Mouse (Mus musculus) adrenal gland, adult 18-20 months (tissue): ENCODE measurements at regions not wholly inside any gene's neighbourhood (a gene's known extent, or its start where the extent isn't known, plus 50 kb on each side); places are given as distances from the start of the nearest gene placed in this dataset.
A peak's percentile ranks its signal among the peaks of the same experiment; 100 is the strongest.
"Not testable (repeated sequence)": the region's sequence is repeated elsewhere in the genome, so short reads cannot be mapped to it uniquely, and the experiment has no call there.

Experiments
- DNase-seq, 2 experiments: peaks; one replicate each; pipeline ENCODE4 v3.0.0; 2021 to 2022; ENCODE audit warnings: low spot score in 2 of 2

GRCm38 (mm10) chr19:32972116-32972515 lies 214.8 kb downstream of the Pten start:
- no peak for DNase-seq

DNA sequence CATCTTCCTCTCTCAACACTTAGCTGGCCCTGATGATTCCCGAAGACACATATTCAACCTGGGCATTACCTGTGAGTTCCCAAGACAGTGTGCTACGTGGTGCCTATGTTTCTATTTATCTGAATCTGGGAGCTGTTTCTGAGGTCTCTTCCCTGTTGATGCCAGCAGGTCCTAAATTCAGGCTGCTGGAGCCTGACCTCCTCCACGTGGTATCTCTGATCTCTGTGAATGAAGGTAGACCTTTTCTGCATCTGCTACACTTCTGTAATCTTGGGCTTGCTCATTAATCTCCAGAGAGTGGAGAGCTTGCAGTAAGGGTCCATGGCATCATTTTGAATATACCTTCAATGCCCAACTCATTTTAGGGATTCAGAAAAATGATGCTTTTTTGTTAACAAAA lies 215.8 kb downstream of the Pten start:
- no peak for DNase-seq

DNA sequence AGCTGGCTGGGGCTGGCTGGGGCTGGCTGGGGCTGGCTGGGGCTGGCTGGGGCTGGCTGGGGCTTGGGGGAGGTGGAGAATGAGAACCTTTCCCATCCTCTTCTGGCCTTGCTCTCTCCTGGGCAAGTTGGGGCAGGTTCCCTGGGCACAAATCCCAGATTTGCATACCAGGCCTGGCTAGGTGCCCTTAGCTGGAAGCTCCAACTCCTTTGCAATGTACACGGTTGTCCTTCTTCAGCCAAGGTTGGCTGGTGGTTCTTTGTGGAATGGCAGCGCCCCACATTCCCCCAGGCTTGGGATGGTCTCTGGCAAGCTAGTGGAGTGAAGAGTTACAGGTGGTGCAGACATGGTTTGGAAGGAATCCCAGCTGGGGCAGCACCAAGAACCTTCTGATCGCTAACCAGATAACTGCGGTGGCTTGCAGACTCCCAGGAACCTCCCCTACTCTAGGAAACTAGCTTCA lies 217.5 kb downstream of the Pten start:
- no peak for DNase-seq

DNA sequence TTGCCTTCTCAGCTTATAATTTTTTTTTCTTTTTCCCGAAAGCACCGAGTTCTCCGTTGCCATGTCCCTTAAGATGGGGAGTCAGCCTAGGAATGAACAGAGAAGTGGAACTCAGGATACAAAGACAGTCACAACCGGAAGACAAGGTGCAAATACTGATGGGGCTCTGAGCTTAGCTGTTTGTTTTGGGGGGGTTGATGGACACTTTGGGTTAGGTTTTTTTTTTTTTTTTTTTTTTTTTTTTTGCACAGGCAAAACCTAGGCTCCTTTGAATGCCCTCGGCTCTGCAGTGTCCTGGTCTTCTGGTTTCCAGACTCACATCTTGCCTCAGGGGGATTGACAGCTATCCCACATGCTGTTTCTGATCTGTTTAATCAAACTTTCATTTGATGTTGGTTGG lies 218.0 kb downstream of the Pten start:
- no peak for DNase-seq

GRCm38 (mm10) chr19:32976507-32976906 lies 219.2 kb downstream of the Pten start:
- DNase-seq: no peak

GRCm38 (mm10) chr19:32978037-32978745 lies 220.9 kb downstream of the Pten start:
- no peak for DNase-seq

DNA sequence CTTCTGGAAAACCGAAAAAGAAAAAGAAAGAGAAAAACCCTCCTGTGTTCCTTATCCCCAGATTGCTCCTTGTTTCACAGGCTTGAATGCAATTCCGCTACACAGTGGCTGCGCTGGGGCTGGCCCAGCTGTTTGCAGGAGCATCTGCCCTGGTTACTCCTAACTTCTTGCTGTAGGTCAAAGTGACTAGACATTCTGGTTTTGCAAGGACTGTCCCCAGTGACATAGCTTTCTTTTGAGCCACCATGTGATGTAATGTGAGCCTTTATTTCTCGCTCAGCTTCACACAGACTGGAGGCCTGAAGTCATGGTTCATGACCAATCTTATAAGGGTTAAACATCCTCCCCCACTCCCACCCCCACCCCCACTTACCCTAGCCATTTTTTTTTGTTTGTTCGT lies 222.8 kb downstream of the Pten start:
- no peak for DNase-seq

DNA sequence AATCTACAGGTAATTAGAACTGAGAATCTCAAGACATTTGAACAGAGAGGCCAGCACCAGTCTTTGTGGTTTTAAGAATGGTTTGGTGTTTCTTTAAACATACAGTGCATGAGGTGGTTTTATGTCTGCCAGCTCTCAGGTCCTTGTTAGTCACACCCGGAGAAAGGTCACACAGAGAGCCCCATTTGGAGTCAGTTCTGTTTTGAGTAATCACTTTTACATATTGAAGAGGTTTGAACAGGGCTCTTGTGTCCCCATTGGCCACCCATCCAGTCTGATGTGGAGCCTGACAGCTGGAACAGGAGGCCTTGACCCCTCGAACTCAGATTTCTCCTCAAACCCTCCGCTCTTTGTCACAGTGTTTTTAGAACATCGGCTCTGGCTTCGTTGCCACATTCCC lies 231.4 kb downstream of the Pten start:
- DNase-seq: peak in 1 of 2 experiments; percentile 3

DNA sequence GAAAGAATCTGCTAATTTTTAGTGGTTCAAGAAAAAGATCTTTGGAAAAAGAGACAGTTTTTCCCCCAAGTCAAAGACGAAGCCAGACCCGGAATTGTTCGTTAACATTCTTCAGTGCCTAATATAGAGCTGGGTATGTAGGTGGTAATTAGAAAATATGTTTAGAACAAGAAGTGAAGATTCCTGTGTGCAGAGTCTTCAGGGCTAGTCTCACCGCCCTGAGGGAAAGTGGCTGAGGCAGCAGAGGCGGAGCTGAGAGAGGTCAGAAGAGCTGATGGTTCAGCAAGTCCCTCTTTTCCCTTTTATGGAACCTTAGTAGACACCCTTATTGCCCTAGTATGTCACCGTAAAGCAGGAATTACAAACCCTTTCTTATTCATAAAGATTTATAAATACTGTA lies 232.0 kb downstream of the Pten start:
- no peak for DNase-seq

- no peak for DNase-seq
Observed at GRCm38 (mm10) chr19:32990576-32990975, 233.3 kb downstream of the Pten start.

DNA sequence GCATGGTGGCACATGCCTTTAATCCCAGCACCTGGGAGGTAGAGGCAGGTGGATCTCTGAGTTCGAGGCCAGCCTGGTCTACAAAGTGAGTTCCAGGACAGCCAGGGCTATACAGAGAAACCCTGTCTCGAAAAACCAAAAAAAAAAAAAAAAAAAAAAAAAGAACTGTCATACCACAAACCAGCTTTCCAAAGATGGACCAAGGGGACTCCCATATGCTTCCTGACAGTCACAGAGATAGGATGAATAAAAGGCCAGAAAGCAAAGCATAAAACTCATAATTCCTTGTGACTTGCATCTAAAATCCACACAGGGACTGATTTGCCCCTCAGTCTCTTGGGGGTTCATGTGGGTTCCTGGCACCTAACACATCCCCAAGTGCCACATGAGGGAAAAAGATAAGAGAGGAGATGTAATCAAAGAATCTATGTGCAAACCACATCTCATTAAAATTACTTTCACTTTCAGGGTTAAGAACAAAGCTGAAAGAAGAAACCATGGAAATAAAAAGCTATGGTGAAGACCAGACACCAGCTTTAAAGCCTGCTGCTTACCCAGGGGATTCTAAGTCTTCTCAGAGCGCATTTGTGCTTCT lies 241.4 kb downstream of the Pten start:
- no peak for DNase-seq

DNA sequence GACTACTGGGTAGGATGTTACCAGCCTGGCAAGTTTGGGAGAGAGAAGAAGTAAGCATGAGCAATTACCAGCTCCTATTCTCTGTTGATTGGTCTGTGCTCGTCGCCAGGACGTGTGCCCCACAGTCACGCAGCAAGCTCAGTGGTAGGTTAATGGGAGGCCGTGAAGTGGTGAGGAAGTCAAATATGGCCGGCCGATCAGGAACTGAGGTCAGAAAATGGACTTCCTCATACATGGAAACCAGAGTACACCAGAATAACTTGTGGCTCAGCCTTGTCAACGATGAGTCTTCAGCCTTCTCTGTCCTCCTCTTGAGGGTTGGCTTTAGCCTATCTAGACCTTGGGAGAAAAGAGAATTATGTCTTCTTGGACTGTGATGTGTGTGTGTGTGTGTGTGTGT lies 250.3 kb downstream of the Pten start:
- no peak for DNase-seq

DNA sequence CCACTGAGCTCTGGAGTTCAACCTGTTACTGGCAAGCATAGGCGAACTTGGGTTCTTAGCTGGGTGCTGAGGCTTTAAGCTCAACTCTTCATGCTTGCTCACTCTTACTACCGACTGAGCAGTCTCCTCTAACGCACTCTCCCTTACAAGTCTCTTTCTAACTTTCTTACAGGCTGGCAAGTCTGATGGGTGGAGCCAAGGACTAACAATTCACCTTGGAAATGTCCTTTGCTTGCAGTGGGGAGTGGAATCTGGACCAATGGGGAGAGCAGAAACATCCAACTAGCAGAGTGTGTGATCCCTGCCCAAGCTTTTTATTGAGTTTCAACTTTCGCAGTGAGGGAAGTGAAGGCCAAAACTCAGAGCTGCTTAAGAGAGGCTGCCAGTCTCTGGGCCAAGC lies 250.8 kb downstream of the Pten start:
- no peak for DNase-seq

- DNase-seq: no peak
Observed at GRCm38 (mm10) chr19:33008794-33009193, 251.5 kb downstream of the Pten start.

DNA sequence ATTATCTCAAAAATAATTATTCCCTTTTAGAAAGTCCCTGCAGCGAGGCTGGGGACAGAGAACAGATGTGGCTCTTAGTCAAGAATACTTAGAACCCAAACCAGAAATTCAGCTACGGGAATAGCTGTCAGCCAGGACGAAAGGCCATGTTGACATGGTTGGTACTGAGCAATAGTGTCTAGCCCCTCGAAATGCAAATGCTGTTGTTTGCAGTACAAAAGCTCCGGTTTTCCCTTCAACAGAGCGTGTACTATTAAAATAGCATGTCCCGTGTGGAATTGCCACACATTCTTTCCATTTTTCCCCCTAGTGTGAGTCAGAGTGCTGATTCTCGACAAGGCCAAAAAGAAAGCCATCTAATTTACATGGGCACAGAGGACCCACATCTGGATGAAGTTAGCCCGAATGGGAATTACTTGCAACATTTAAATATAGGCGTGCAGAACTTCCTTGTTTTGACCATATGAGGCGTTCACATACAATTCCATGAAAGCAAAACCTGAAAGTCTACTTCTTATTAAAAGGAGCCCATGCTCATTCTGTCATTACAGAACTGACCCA lies 253.7 kb downstream of the Pten start:
- no peak for DNase-seq

- DNase-seq: not testable (repeated sequence)
Observed at GRCm38 (mm10) chr19:33014879-33015278, 257.6 kb downstream of the Pten start.

DNA sequence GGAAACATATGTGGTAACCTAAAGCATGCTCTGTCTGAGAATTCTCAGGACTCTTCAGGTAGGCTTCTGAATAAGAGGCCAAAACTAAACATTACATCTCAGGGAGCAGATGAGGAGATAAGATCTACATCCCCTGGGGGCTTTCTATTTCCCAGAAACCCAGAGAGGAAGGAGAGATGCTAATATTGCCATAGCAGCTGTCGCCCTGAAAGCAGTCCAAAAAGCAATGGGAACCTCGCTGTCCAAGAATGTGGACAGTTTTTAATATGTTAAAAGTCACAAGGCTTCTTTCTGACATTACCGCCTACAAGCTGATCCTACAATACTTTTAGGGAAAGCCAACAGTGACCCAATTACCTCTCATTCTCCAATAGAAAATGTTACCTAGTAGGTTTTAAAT lies 263.9 kb downstream of the Pten start:
- no peak for DNase-seq

DNA sequence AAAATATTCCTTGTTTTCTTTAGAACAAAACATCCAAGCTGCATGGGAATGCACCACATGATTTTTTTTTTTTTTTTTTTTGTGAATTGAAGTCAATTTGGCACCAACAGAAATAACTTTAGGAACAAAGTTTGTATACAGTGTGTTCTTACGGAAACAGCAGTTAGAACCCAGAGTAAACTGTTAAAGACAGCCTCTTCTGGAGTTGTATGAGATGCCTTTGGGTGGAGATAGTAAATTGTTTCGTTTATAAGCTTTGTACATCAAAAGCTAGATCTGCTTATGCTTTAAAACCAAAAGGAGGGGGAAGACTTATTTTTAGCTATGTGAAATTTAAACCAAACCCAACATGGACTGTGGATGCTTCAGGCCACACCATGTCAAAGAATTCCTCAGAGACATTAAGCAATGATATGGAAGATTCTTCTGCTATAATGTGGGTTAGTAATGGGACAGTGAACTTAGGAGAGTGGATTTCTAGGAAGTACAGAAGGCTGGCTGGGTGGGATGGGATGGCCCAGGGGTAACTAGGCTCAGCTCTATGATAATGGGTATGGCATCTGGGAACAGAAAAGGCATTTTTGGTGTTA lies 265.6 kb downstream of the Pten start:
- no peak for DNase-seq

DNA sequence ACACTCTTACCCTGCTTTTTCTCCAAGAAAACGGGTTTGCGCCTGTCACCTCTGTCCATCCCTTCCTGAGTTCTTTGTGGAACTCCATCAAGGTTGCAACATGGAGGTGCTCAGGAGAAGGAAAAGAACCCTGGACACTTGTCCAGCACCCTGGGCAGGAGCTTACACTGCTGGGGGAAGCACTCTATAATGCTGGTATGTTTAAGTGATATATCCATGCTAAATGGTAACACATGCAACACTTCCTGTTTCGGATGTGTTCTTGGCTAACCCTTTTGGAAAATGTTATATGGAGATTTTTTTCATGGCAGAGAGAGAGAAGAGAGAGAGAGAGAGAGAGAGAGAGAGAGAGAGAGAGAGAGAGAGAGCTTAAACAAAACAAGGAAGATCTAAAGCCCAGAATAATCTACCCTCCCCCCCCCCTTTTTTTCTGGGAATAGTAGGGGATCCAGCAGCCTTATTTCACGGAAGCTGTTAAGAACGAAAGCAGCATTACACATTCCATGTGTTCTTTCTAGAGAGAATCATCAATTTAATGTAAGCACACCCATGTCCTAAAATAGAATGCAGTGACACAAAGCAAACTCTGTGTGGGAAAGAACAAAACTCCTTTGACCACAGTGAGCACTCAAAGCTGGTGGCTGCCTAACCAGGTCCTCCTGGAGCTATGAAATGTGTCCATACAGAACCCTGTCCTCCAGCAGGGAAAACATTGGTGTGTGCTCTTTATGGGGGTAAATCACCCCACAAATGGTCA lies 272.6 kb downstream of the Pten start:
- DNase-seq: no peak

DNA sequence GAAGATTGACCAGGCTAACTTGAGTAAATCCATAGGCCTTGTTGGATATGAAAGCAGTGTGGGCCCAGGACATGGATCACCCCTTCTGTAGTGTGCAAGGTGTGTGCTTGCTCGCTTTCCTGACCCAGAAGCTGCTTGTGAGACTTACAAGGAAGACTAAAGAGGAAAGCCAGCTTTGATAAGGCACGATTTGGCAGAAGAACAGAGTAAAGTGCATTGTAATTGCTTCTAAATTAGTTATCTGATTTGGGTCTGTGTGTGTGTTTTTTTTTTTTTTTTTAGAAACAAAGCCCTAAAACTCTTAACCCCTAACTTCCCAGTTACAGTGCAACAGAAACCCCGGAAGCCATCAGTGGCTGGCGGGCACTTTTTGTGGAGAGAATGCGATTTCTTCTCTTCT lies 283.2 kb downstream of the Pten start:
- DNase-seq: no peak

GRCm38 (mm10) chr19:33040991-33041390 lies 283.7 kb downstream of the Pten start:
- DNase-seq: no peak

DNA sequence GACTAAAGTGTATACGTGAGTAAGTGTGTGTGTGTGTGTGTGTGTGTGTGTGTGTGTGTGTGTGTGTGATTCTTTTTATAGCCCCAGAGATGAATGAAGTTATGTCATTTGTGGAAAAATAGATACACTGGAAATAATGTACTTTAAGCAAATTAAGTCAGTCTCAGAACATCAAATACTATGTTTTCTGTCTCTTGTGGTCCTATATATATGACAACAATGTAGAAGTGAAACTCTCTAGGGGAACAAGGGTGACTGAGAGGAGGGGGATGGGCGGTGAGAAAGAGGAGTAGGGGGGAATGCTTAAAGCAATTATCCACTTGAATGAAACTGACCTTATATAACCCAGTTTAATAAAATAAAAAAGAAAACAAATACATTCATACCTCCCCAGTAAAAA lies 285.5 kb downstream of the Pten start:
- DNase-seq: no peak
